Mouse (Mus musculus) thymus, adult 2 months (tissue): ENCODE results near the gene Tcirg1.

Experiments used
- CTCF ChIP-seq: fragments of 200-500 bp; IDR thresholded peaks from 2 replicates; pipeline ENCODE4 v1.5.1; 2012; ENCODE audit warnings: mild to moderate bottlenecking, control low read depth, low read length, moderate library complexity, borderline replicate concordance; ENCODE audit not compliant: control insufficient read depth, poor library complexity, insufficient read depth; ENCODE audit errors: extremely low read depth
- POLR2A ChIP-seq: fragments of 200-500 bp; IDR thresholded peaks from 2 replicates; pipeline ENCODE4 v1.6.1; 2012; ENCODE audit warnings: mild to moderate bottlenecking, low read length, control low read depth, moderate library complexity; ENCODE audit not compliant: control insufficient read depth, poor library complexity, insufficient read depth; ENCODE audit errors: extremely low read depth

- no peak for TF ChIP-seq POLR2A
- TF ChIP-seq CTCF = no peak
Measured at GRCm38 (mm10) chr19:3896208-3896607, 10.7 kb downstream of the Tcirg1 start.
